Comparison of ENCODE assay signal across 8 mouse cellular contexts in the genomic region with DNA sequence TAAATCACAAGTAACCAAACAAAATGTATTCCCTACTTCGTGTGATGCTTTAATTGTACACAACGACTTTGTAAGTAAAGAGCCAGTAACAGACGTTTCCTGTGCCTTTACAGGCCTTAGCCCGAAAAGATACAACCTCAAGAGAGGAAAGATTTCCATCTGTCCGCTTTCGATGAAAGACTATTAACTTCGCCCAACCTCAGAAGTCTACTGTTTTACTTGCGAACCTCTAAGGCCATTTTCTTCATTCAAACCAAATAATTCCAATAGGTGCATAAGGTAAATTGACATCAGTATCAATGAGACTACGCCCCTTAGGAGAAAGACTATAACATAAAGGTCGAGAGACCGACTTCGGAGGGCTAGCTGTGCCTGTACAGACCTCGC. TPM values are rescaled to one million over a fixed set of nuclear protein-coding genes. Genes with fewer than 3 reads are reported as not detected.
DNase-seq lines count a peak whose midpoint lies in the region; ATAC-seq and TF ChIP-seq lines count a peak whose summit lies in the region.

No protein-coding gene starts in this region.

- H3K27ac ChIP-seq in hindbrain, embryonic 16.5 days (ENCODE audit: low read depth, low read length), result peak overlapping the region; percentile 99

- H3K36me3 ChIP-seq in hindbrain, embryonic 16.5 days (ENCODE audit: control insufficient read depth, insufficient read depth, low read length), result peaks cover 8% of the 10 kb centered on the region
- peaks cover 24% of the 10 kb centered on the region for H3K36me3 ChIP-seq in myocyte (ENCODE audit: control insufficient read depth, insufficient read depth)

- H3K27me3 ChIP-seq in hindbrain, embryonic 16.5 days (replicated peaks; ENCODE audit: control insufficient read depth, insufficient read depth, low read length), result no peaks in the 10 kb centered on the region
- H3K27me3 ChIP-seq in myocyte (ENCODE audit: control insufficient read depth, insufficient read depth, insufficient read length), result no peaks in the 10 kb centered on the region

- H3K4me1 ChIP-seq in lung, adult 2 months (ENCODE audit: control insufficient read depth, insufficient read depth, low read length), result no peaks in the 10 kb centered on the region
- peaks cover 23% of the 10 kb centered on the region for H3K4me1 ChIP-seq in hindbrain, embryonic 16.5 days (ENCODE audit: control insufficient read depth, insufficient read depth, low read depth, low read length)

- WGBS in lung, adult 2 months, result 2% methylated on average over 13 of the region's 13 CpGs
- WGBS in hindbrain, embryonic 16.5 days, result 3% methylated on average over 13 of the region's 13 CpGs

- peak overlapping the region; percentile 94 for H3K9ac ChIP-seq in hindbrain, embryonic 16.5 days (ENCODE audit: low read depth, low read length)

- TF ChIP-seq POLR2A in lung, adult 2 months (IDR thresholded peaks at IDR 0.05; ENCODE audit: borderline replicate concordance, extremely low read depth, low read depth, low read length), result no peak
- TF ChIP-seq POLR2A in myocyte (IDR thresholded peaks at IDR 0.05; ENCODE audit: insufficient read length, low read depth), result no peak

- no peak for DNase-seq in lung, adult 2 months
- no peak for DNase-seq in lung, postnatal 36 days
- peak; percentile 28 for DNase-seq in c-Kit-positive CD71-positive TER-119-positive erythroid progenitor cells, embryonic 14.5 days (ENCODE audit: low spot score)
- DNase-seq in cerebellum, adult 9-11 months, result no peak
- no peak for DNase-seq in adrenal gland, postnatal 36 days

- no peak for TF ChIP-seq CTCF in lung, adult 2 months (IDR thresholded peaks at IDR 0.05; ENCODE audit: insufficient read depth, low read length)

- peak overlapping the region; percentile 66 for H3K4me3 ChIP-seq in lung, adult 2 months (replicated peaks; ENCODE audit: extremely low read depth, low read depth, low read length)
- peak overlapping the region; percentile 92 for H3K4me3 ChIP-seq in hindbrain, embryonic 16.5 days (ENCODE audit: low read length)
- peak overlapping the region; percentile 54 for H3K4me3 ChIP-seq in myocyte

- no peaks in the 10 kb centered on the region for H3K9me3 ChIP-seq in hindbrain, embryonic 16.5 days (ENCODE audit: control insufficient read depth, low read length)

- ATAC-seq in hindbrain, embryonic 16.5 days, result no peak
- ATAC-seq in megakaryocyte-erythroid progenitor cell, adult 5-6 weeks (replicated peaks; ENCODE audit: low FRiP score, low TSS enrichment, poor library complexity, severe bottlenecking), result no peak

- H3K4me2 ChIP-seq in hindbrain, embryonic 16.5 days (ENCODE audit: low read length), result peak overlapping the region; percentile 80
- H3K4me2 ChIP-seq in myocyte (ENCODE audit: low read depth), result peak overlapping the region; percentile 83

- peaks cover 54% of the 10 kb centered on the region for H3K79me2 ChIP-seq in myocyte (ENCODE audit: control insufficient read depth, insufficient read depth)

- peak overlapping the region; percentile 89 for H3ac ChIP-seq in myocyte (ENCODE audit: control insufficient read depth, insufficient read length)

TF ChIP-seq in myocyte, 11 proteins besides CTCF, POLR2A, EP300 and RAD21:
- no peak for TF ChIP-seq CEBPB (IDR thresholded peaks at IDR 0.05; ENCODE audit: insufficient read depth, poor library complexity, severe bottlenecking)
- no peak for TF ChIP-seq POLR2AphosphoS2 (IDR thresholded peaks at IDR 0.05; ENCODE audit: insufficient read length, low read depth)
- TF ChIP-seq USF1 (IDR thresholded peaks at IDR 0.05; ENCODE audit: low read depth), result no peak
- TF ChIP-seq MYOG (IDR thresholded peaks at IDR 0.05; ENCODE audit: control insufficient read depth in 1 of 3, insufficient read depth in 1 of 3, insufficient read length in 2 of 3, low read depth in 2 of 3), result no peak
- no peak for TF ChIP-seq TCF12 (IDR thresholded peaks at IDR 0.05; ENCODE audit: insufficient read depth, poor library complexity, severe bottlenecking)

RNA-seq across cellular contexts. Expression of gene Hmgcr, which starts 0.7 kb away (rescaled TPM):
- polyA plus RNA-seq in lung, adult 2 months (2012; rRNA removed), result 13.6 and 18.2 TPM in 2 replicates
- polyA plus RNA-seq in hindbrain, embryonic 16.5 days (2015; fragmentation: Nextera tagmentation; extraction: Ambion mirVana), result 160 and 179 TPM in 2 replicates
- 87.4 TPM for polyA plus RNA-seq in myocyte (2012; fragmentation: generic; extraction: Trizol)
- total RNA-seq in megakaryocyte-erythroid progenitor cell, adult 5-6 weeks (2014; fragmentation: Nextera tagmentation), result 28.3 and 49.1 TPM in 2 replicates
- total RNA-seq in megakaryocyte-erythroid progenitor cell, adult 5-6 weeks (2017), result 27.7 and 34.4 TPM in 2 replicates
- total RNA-seq in adrenal gland, postnatal 36 days (2021), result 100 to 1,000 TPM; 136 to 162 TPM
